Mouse (Mus musculus) urinary bladder, postnatal 4 days (tissue): ENCODE data around the gene Mknk2.

Experiments
- DNase-seq, 2 experiments: peaks; one replicate each; pipeline ENCODE4 v3.0.0; 2021 to 2022; ENCODE audit warnings: low spot score in 2 of 2

The Mknk2 gene

DNA sequence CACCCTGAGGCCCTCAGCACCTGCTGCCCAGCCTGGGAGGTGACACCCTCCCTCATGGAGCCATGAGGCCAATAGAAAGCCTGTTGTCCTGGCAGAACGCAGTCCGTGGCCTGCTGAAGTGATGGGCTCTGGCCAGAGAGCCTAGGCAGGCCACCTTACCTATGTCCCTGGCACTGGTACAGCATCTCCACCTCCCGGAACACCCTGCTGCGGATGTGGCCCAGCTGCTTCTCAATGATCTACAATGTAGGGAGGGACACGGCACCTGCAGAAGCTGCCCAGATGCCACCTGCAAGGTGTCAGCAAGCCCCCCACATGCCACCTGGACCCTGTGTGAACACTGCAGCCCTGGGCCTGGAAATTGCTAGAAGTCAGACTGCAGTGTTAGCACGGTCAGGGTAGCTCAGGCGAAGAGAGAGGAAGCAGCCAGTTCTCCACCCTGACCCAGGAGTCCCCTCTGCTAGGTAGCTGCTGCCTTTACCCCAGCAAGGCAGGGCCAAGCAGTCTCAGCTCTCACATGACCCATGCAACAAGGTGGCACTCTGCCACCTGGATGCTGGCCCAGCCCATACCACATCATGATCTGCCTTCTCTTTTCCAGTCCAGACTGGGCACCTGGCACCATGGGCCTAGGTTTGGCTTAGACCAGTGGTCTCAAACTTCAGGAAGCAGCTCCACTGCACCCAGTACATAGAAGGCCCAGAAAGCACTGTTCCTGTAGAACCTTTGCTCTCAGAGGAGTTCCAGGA lies 8.0 kb downstream of the Mknk2 start:
- DNase-seq: peak in 1 of 2 experiments; percentile 72

DNA sequence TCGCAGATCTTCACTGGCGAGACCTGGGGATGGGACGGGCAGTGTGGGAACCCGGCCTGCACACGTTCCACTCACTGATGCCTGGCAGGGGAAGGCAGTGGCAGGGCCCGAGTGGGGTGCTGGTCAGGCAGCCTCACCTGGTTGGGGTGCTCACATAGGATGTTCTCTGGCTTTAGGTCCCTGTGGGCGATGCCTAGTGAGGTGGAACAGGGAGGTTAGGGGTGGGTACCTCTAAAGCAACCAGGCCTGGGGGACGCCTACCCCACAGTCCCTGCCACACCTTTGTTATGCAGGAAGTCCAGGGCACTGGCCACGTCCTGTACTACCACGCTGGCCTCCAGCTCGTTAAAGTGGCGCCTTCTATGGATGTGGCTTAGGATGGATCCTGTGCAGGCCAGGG lies 8.9 kb downstream of the Mknk2 start:
- no peak for DNase-seq

- DNase-seq: no peak
Observed at GRCm38 (mm10) chr10:80668614-80669013, 9.3 kb downstream of the Mknk2 start.

DNA sequence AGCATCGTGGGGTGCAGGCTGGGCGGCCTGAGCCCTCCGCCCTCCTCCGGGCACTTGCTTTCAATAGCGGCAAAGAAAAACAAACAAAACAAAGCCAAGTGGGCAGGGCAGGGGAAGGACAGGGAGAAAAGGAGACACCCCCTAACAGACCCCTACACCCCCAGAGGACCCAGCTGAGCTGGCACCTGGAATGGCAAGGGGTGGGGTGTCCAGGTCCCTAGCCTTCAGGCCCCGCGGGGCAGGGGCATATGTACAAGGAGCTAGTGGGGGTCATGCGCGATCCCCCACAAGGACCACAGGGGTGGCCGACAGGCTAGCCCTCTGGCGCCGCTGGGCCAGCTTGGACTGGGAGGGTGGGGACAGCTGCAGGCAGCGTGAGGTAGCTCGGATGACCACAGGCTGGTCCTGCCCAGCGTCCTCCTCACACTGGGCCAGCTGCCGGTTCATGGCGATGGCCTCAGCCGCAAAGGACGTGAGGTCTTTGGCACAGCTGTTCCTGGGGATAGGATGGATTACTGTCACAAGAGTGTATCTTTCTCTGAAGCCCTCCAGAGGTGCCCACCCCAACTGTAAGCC lies 11.0 kb downstream of the Mknk2 start:
- DNase-seq: no peak

- DNase-seq: no peak
Observed at GRCm38 (mm10) chr10:80665981-80666733, 11.8 kb downstream of the Mknk2 start.

DNA sequence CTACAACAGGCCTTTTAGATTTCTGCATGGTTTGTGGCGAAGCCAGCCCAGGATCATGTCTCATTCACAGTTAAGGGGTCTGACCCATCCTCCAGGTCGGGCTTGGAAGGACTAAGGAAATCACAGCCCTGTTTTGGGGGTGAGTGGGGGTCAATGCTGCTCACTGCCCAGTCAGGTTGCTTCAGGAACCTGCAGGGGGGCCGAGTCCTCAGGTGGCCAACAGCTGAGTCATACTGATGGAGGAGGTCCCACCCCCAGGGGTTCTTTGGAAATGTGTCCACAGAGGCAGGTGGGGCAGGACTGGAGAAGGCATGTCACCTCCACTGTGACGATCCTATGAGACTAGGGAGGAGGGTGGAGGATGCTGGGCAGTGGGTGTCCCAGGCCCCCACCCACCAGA lies 12.5 kb downstream of the Mknk2 start:
- no peak for DNase-seq

DNA sequence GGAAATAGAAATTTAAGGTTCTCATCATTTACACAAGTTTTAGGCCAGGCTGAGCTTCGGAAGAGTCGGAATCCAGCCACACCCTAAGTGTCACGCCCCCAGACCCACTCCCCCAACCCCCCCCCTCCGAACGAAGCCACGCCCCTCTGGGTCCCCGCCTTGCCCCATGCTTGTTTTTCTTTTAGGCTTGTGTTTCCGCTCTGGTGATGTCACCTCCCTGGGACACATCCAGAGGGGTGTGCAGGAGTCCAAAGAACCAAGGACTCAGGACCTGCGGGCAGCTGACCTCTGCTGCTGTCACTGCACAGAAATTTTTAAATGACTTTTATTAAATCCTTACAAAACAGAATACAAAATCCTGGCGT lies 12.9 kb downstream of the Mknk2 start:
- DNase-seq: peak; percentile 66 to 72

DNA sequence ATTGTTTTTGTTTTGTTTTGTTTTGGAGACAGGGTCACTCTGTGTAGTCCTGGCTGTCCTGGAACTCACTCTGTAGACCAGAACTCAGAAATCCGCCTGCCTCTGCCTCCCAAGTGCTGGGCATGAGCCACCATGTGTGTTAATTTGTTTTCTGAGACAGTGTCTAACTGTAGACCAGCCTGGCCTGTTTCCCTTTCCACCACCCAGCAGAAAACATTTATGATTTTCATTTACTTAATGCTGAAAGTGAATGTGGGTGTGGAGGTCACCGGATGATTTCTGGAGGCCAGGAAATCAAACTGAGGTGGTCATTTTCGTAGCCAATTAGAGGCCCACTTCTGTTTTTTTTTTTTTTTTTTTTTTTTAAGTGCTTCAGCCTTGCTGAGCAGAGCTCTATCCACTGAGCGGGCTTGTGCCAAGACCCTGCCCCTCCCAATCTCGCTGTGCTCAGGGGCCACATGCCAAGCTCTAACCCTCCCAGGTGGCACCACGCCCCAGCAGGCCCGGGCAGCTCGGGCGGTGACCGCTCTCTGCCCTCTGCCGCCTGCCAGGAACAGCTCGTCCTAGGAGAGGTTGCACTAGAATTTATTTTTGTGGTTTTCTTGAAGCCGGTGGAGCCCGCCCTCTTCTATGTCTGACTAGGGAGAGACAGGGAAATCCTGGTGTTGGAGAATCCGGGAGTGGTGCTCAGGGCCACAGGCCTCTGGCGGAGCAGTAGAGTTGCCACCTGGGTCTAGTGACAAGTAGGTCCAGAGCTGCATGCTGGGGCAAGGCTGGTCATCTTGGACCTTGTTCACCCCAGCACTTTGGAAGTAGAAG lies 13.5 kb downstream of the Mknk2 start:
- DNase-seq: peak; percentile 85 to 87

DNA sequence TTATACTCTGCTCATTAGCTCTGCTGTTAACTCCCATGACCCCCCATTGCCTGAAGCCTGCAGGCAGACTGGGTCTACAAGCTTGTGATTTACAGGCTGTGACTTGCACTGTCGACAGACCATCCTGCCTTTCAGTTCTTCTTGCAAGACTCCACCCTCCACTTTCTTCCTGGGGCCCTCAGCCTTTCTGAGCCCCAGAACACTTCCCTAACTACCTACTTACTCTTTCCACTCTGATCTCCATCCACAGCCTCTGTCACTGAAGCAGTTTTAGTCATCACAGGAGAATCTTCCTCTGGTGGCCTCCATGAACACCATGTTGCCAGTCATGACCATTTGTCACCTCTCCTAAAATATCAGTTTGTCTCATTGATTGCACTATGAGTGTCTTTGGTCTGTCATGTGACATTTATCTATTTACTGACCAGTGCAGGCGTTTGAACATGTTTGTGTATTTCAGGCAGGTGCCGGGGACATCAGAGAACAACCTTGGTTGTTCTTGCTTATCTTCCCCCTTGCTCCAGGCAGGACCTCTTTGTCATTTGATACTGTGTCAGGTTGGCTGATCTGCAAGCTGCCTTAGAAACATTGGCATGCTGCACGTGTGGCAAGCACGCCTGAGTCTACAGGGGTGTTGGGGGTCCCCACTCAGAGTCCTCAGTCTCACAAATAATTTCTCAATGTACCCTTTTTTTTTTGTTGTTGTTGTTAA lies 14.3 kb downstream of the Mknk2 start:
- DNase-seq: no peak

- no peak for DNase-seq
Observed at GRCm38 (mm10) chr10:80661149-80661548, 16.8 kb downstream of the Mknk2 start.

DNA sequence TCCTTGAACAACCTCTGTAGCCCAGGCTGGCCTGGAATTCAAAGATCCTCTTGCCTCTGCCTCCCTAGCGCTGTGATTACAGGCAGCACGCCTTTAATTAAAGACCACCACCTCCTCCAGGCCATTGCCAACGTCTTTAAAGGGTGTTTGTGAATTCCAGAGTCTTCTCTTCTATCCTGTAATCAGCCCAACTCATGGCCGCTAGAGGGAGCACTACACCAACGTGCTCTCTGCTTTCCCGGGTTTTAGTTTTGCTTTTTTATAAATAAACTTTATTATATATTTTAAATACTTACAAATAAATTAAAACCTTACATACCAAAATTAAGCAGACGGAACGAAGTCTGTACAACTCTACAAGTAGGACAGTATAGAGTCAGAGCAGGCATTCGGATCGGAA lies 18.7 kb downstream of the Mknk2 start:
- peak in 1 of 2 experiments; percentile 81 for DNase-seq

DNA sequence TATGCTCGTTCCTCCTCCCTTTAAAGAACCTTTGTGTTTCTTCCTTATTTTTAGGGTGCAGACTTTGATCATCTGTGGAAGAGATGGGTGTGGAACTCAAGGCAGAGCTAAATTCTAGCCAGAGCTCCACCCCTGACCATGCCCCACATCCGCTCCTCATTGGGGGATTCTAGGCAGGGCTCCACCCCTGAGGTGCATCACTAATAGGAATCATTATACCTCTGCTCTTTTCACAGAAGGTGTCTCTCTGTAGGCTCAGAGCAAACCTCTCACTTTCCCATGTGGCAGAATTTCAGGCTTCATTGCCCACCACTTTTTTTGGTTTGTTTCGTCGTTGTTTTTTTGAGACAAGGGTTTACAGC lies 19.1 kb downstream of the Mknk2 start:
- no peak for DNase-seq

- DNase-seq: no peak
Observed at GRCm38 (mm10) chr10:80658194-80658840, 19.6 kb downstream of the Mknk2 start.

GRCm38 (mm10) chr10:80656863-80657623 lies 20.9 kb downstream of the Mknk2 start, which contains the start of gene Btbd2:
Gene Btbd2, minus strand, starts transcription at chr10:80657071.
- DNase-seq: no peak

GRCm38 (mm10) chr10:80656130-80656862 lies 21.6 kb downstream of the Mknk2 start:
- DNase-seq: peak; percentile 93 to 99

DNA sequence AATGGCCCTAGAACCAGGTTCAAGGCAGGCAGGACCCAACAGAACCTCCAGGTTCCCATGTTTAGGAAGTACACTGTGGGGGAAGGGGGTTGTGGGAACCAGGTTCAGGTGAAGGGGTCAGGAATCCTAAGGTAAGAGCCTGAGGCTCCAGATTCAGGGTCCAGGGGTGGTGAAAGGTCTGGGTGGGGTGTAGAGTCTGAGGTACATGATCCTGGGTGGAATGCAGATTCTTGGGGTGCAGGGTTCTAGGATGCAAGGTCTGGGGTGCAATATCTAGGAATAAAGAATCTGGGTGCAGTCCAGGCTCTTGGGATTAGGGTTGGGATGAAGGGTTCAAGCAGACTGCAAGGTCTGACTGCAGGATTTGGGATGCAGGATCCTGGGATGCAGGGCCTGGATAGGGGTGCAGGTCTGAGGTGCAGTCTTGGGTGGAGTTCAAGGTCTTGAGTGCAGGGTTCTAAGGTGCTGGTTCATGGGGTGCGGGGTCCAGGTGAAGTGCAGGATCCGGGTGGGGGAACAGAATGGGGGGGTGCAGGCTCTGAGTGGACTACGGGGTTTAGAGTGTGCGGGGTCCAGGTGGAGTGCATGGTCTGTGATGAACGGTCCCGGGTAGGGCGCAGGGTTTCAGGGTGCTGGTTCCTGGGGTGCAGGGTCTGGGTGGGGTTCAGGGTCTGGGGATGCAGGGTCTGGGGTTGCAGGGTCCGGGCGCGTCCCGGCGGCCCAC lies 22.3 kb downstream of the Mknk2 start:
- DNase-seq: no peak

- DNase-seq: no peak
Observed at GRCm38 (mm10) chr10:80654866-80655265, 23.0 kb downstream of the Mknk2 start.

DNA sequence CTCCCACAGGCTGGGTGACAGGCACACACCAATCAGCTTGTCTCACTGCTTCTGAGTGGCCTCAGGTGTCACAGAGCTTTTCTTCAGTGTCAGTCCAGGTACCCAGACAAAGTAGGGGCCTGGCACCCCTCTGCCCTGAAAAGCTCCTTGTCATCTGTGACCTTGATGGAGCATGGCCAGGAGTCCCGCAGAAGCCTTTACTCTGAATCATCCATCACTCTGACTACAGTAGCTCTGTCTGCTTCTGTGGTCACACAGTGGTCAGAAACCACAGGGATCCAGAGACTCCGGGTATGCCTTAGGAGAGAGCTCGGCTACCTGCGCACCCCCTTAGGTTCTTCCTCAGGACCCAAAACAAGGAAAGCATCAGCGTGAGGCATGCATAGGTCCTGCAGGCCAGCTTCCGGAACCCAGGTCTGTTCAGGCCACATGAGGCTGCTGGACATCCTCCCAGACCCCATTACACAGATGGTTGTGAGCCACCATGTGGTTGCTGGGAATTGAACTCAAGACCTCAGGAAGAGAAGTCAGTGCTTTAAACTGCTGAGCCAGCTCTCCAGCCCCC lies 24.7 kb downstream of the Mknk2 start:
- DNase-seq: no peak
